Mouse (Mus musculus) myocyte (in vitro differentiated cells): ENCODE measurements at regions not wholly inside any gene's neighbourhood (a gene's known extent, or its start where the extent isn't known, plus 50 kb on each side); places are given as distances from the start of the nearest gene placed in this dataset.

Experiments
- CEBPB ChIP-seq: IDR thresholded peaks from 2 replicates; pipeline ENCODE4 v1.6.1; 2011; ENCODE audit warnings: mild to moderate bottlenecking, moderate library complexity; ENCODE audit not compliant: poor library complexity, insufficient read depth, severe bottlenecking
- E2F4 ChIP-seq: IDR thresholded peaks from one replicate; pipeline ENCODE4 v1.6.1; 2011; ENCODE audit warnings: mild to moderate bottlenecking, control low read depth, moderate library complexity; ENCODE audit not compliant: insufficient read depth
- MAX ChIP-seq: IDR thresholded peaks from one replicate; pipeline ENCODE4 v1.6.1; 2011; ENCODE audit warnings: low read depth, mild to moderate bottlenecking, control low read depth
- MYOG ChIP-seq, 3 experiments: IDR thresholded peaks; one replicate each; pipeline ENCODE4 v1.6.1; 2011; ENCODE audit warnings: control low read depth in 2 of 3, low read depth in 2 of 3, mild to moderate bottlenecking in 2 of 3; ENCODE audit not compliant: insufficient read length in 2 of 3, control insufficient read depth in 1 of 3, insufficient read depth in 1 of 3
- POLR2A ChIP-seq: IDR thresholded peaks from one replicate; pipeline ENCODE4 v1.6.1; 2011; ENCODE audit warnings: low read depth, mild to moderate bottlenecking, control low read depth, moderate library complexity; ENCODE audit not compliant: insufficient read length
- TCF12 ChIP-seq: IDR thresholded peaks from one replicate; pipeline ENCODE4 v1.6.1; 2011; ENCODE audit warnings: mild to moderate bottlenecking, control low read depth; ENCODE audit not compliant: poor library complexity, insufficient read depth, severe bottlenecking
- TCF3 ChIP-seq: IDR thresholded peaks from one replicate; pipeline ENCODE4 v1.6.1; 2011; ENCODE audit warnings: low read depth, control low read depth; ENCODE audit not compliant: insufficient read length
- USF1 ChIP-seq: IDR thresholded peaks from one replicate; pipeline ENCODE4 v1.6.1; 2011; ENCODE audit warnings: low read depth, mild to moderate bottlenecking, control low read depth, moderate library complexity

DNA sequence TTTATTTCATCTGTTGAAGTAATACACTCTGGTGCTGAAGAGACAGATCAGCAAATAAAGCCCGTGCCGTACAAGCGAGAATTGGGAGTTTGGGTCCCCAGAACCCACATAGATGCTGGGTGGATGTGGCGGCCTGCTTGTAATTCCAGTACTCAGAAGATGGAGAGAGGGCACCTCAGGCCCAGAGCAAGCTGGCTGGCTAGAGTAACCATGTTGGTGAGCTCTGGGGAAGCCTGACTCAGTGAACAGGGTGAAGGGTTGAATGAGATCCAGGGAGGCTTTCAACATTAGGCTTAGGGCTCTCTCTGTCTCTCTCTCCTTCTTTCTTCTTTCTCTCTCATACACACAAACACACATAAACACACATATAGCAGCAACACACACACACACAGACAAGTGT is 76.2 kb upstream of the Nrbf2 start:
- TF ChIP-seq MAX, result no peak
- no peak for TF ChIP-seq USF1
- TF ChIP-seq E2F4, result no peak
- TF ChIP-seq POLR2A, result no peak
- TF ChIP-seq MYOG (IDR thresholded peaks at IDR 0.05; ENCODE audit: control insufficient read depth in 1 of 3, insufficient read depth in 1 of 3, insufficient read length in 2 of 3, low read depth in 2 of 3), result no peak
- TF ChIP-seq TCF3, result no peak
- TF ChIP-seq TCF12, result no peak
- TF ChIP-seq CEBPB, result no peak
